Mouse (Mus musculus) Muller cell, postnatal 12 days (primary cell): ENCODE measurements around the gene Slc12a5.

ENCODE experiments used
- DNase-seq: peaks from one replicate; pipeline ENCODE4 v3.0.0-alpha.2; 2015; ENCODE audit errors: inconsistent ontology term

Gene Slc12a5

DNA sequence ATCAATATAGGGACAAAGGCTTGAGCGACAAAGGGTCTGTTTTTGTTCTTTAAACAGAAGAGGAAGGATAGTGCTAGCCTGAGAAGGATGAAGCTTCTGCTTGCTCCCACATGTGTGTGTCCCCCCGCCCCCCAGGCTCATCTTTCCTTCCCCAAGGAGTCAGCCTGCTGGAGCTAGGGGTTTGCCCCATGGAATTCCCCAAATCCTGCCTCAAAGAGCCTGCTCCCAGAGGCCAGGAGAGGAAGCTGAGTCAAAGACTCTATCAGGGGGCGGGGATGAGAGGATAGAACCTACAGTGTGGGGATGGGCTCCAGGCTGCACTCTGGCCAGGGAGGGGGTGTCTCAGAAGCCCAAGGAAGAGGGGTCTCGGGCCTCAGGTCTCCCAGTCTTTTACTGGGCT, 13.1 kb upstream of the Slc12a5 start:
- no peak for DNase-seq

- no peak for DNase-seq
These were observed 12.7 kb upstream of the Slc12a5 start for GRCm38 (mm10) chr2:164947930-164948329.

- DNase-seq = no peak
These were observed 11.6 kb upstream of the Slc12a5 start for GRCm38 (mm10) chr2:164948962-164949361.

DNA sequence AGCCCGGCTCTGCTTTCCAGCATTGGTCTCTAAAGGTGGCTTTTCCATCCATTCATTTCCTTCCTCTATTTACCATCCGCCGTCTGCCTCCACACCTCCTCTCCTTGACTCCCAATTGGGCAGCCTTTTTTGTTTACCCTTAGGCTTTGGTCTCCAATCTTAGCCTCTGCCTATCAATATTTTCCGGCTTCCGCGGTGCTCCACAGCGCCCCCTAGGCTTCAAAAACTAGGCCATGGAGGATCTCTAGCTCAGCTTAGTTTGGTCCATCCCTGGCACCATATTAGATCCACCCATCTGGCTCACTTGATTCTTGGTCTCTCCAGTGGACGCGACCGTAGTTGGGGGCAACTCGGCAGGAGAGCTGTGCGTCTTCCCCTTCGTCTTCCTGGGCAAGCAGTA, 10.1 kb upstream of the Slc12a5 start:
- no peak for DNase-seq

DNA sequence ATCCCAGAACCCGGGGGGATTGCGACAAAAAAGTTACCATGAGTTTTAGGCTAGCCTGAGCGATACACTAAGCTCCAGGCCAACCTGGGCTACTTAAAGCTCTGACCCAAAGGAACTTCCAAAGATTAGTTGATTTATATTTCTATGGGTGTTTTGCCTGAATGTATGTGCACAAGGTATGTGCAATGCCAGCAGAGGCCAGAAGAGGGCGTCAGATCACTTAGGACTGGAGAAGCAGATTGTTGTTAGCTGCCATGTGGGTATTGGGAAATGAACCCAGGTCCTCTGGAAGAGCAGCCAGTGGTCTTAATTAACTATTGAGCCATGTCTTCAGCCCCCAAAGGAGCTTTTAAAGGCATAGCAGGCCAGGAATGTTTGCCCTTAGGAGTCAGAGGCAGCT, 8.9 kb upstream of the Slc12a5 start:
- DNase-seq = no peak

DNA sequence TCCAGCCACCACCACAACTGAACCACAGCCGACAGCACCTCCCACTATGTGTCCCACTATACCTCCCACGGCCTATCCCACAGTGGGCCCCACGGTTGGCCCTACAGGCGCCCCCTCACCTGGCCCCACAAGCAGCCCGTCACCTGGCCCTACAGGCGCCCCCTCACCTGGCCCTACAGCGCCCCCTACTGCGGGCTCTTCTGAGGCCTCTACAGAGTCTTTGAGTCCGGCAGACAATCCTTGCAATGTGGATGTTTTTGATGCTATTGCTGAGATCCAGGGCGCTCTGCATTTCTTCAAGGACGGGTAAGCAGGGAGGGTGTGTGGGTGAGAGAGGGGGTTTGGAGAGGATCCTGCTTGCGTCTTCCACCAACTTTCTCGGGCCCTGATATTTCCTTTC, 8.2 kb upstream of the Slc12a5 start:
- no peak for DNase-seq

GRCm38 (mm10) chr2:164953224-164953623, 7.4 kb upstream of the Slc12a5 start:
- peak; percentile 81 for DNase-seq

DNA sequence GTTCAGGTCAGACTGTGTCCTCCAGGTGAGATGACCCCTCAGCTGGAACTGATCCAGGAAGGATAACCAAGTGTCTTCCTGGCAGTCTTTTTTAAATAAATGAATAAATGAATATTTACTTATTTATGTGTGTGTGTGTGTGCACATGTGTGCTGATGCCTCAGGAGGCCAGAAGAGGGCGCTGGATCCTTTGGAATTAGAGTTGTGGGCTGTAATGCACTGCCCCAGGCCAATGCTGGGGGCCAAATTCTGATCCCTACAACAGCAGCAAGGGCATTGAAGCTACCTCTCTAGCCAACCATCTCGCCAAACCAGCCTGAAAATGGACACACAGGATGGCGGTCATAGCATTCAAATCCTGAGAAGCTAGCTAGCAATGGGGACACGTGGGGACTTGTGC, 4.9 kb upstream of the Slc12a5 start:
- no peak for DNase-seq

GRCm38 (mm10) chr2:164956195-164956594, 4.4 kb upstream of the Slc12a5 start:
- DNase-seq = no peak

GRCm38 (mm10) chr2:164957548-164958315, 2.9 kb upstream of the Slc12a5 start:
- no peak for DNase-seq

DNA sequence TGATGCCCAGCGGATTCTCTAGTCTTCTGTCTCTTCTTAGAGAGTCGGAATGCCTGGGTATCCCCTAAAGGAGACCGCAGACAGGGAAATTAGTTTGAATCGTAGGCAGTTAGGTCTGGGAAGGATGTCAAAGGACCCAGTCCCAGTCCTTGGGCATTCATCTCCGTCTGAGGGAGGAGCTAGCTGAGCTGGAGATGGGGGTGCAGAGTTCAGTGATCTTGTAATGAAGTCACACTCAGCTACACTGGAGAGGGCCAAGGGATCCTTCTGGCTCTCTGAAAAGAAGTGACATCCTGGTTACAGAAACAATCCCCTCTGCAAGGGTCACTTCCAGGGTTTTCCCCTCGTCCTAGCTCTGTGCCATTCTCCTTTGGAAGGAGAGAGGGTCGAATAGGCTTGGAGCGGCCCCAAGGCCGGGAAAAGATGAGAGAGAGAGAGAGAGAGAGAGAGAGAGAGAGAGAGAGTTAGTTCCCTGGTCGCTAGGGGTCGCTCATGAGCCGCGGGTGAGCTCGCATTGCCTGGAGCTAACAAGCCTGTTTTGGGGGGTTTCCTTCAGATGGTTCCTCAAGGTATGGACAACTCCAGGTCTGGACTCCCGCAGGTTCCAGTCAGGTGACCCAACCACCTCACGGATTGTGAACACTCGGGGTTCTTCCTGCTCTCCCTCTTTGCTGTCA, 1.0 kb downstream of the Slc12a5 start:
- DNase-seq = peak; percentile 68

GRCm38 (mm10) chr2:164962183-164962580, 1.6 kb downstream of the Slc12a5 start:
- DNase-seq = no peak

DNA sequence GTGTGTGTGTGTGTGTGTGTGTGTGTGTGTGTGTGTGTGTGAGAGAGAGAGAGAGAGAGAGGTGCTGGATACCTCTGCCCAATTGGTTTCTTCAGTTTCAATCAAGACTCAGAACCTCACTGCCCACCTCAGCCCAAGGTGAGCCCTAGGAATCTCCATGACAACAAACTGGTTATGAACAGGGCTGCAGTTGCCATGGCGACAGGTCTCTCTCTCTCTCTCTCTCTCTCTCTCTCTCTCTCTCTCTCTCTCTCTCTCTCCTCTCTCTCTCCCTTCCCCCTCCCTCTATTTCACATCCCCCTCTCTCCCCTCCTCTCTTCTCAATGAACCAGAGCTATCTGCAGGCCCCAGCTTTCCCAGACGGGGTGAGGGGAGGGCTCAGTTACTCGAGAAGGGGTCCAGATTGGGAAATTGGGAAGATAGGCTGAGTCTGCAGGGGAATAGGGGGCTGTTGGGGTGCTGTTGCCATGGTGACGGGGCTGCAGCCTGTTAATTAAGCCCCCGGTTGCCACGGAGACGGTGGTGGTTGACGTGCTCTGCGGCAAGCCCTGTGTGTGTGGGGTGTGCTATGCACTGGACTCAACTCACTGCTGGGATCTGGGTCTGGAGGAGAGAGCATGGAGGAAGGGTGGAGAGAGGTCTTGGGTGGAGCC, 3.8 kb downstream of the Slc12a5 start:
- DNase-seq = no peak

- no peak for DNase-seq
These were observed 4.4 kb downstream of the Slc12a5 start for GRCm38 (mm10) chr2:164964981-164965380.

DNA sequence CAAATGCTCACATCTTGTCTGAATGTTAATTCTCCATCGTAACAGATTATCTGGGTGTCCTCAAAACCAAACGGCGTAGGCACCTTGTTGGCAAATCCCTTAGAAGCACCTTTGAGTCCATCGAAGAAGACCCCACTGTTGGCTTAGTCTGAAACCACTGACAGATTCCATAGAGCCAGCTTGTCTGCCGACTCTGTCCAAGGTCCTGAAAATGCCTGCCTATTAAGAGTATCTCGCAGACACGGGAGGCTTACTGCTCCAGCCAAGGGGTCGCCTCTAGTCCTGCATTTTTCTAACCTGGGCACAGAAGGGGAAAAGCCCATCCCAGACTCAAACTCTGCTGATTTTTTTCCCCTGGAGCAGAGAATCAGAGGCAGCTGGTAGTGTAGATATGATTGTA, 5.8 kb downstream of the Slc12a5 start:
- peak; percentile 41 for DNase-seq

GRCm38 (mm10) chr2:164967193-164967592, 6.6 kb downstream of the Slc12a5 start:
- no peak for DNase-seq

- no peak for DNase-seq
These were observed 7.3 kb downstream of the Slc12a5 start for GRCm38 (mm10) chr2:164967761-164968440.

- DNase-seq = peak; percentile 78
These were observed 7.8 kb downstream of the Slc12a5 start for GRCm38 (mm10) chr2:164968451-164968851.

DNA sequence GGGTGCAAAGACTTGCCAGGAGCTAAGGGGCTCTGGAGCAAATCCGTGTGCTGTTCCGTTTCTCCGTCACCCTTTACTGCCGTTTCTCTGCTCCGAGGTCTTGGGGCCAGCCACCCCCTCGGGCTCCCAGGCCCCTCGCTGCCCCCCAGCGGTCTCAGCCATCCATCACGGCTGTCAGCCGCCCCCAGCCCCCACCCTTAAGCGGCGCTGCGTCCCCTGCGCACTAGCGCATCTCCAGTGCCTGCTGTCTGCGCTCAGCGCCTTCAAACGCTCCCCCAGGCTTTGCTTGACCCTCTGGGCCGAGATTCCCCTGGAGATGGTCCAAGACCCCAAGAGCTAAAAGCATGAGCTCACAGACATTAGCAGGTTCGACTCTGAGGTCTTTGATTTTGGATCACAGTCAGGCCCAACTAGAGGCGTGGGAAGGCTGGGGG, 8.8 kb downstream of the Slc12a5 start:
- DNase-seq = no peak

DNA sequence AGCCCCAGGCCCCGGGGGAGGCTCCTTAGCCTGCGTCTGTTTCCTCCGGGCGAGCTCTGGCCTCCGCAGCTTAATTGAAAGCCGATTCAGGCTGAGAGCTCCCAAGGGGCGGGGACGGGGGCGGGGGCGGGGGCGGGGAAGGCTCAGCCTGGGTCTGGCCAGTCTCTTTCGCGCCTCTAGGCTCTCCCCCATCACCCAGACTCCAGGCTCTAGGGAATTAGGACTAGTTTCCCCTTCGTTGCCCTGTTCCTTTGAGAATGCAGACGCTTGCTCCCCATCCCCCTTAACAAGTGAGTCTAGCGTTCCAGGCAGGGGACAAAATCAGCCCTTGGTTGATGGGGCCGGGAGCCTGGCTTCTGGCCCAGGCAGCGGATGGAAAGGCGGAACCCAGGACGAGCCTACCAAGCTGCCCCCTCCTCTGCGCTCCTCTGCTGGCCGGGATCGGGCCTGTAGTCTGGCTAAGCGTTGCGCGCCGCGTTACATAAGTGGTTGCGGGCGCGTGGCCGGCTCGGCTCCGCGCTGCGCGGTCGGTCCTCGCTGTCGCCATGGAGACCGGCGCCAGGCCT, 10.1 kb downstream of the Slc12a5 start:
- DNase-seq = peak; percentile 22

DNA sequence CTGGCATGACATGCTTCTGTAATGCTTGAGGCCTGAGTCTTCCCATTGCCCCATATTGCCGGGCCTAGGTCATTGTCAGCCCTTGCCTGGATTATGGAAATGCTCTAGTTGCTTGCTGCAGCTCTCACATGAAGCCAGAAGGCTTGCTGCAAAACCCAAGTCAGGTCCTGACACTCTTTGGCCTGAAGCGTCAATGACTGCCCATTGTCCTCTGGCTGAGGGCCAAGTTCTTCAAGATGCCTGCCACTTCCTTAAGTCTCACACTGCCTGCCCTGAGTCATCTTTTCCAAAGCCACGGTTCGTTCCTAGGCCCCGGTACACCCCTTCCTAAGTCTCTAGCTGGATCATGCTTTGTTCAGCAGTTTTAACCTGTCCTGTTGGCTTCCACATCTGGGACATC, 12.0 kb downstream of the Slc12a5 start:
- no peak for DNase-seq

DNA sequence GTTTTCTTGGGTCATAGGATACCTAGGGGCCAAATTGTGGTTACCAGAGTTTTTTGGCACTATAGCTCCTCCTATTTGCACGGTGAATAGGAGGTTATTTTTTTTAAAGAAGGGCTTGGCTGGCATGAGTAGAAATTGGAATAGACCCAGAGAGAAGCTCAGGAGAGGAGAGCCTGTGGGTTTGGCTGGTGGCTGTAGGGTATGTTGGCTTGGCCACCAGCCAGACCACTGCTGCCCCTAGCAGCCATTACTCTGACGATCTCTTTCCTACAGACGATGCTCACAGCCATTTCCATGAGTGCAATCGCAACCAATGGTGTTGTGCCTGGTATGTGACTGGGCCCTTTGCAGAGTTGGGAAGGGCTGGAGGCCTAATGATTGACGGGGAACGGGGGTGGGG, 15.0 kb downstream of the Slc12a5 start:
- no peak for DNase-seq
